Mouse (Mus musculus) thymus, adult 2 months (tissue): ENCODE measurements at regions not wholly inside any gene's neighbourhood (a gene's known extent, or its start where the extent isn't known, plus 50 kb on each side); places are given as distances from the start of the nearest gene placed in this dataset.

Experiments
- DNase-seq: peaks from one replicate; pipeline ENCODE4 v3.0.0; 2021
- H3K27ac ChIP-seq: fragments of 200-500 bp; 2 replicates; pipeline ENCODE4 v1.5.1; 2012; ENCODE audit warnings: low read length, control low read depth; ENCODE audit not compliant: control insufficient read depth, insufficient read depth
- H3K27me3 ChIP-seq: fragments of 200-500 bp; 2 replicates; pipeline ENCODE4 v1.6.1; 2012; ENCODE audit warnings: mild to moderate bottlenecking, low read length, moderate library complexity, mixed read lengths; ENCODE audit not compliant: control insufficient read depth, insufficient read depth
- H3K36me3 ChIP-seq: fragments of 200-500 bp; 2 replicates; pipeline ENCODE4 v1.6.1; 2012; ENCODE audit warnings: mild to moderate bottlenecking, low read length, moderate library complexity; ENCODE audit not compliant: control insufficient read depth, insufficient read depth
- H3K4me1 ChIP-seq: fragments of 200-500 bp; replicated peaks from 2 replicates; pipeline ENCODE4 v1.6.1; 2012; ENCODE audit warnings: low read length; ENCODE audit not compliant: control insufficient read depth, insufficient read depth
- H3K4me3 ChIP-seq: fragments of 200-500 bp; 2 replicates; pipeline ENCODE4 v1.5.1; 2012; ENCODE audit warnings: mild to moderate bottlenecking, low read length, control low read depth, moderate library complexity; ENCODE audit not compliant: control insufficient read depth, insufficient read depth
- CTCF ChIP-seq: fragments of 200-500 bp; IDR thresholded peaks from 2 replicates; pipeline ENCODE4 v1.5.1; 2012; ENCODE audit warnings: mild to moderate bottlenecking, control low read depth, low read length, moderate library complexity, borderline replicate concordance; ENCODE audit not compliant: control insufficient read depth, poor library complexity, insufficient read depth; ENCODE audit errors: extremely low read depth
- POLR2A ChIP-seq: fragments of 200-500 bp; IDR thresholded peaks from 2 replicates; pipeline ENCODE4 v1.6.1; 2012; ENCODE audit warnings: mild to moderate bottlenecking, low read length, control low read depth, moderate library complexity; ENCODE audit not compliant: control insufficient read depth, poor library complexity, insufficient read depth; ENCODE audit errors: extremely low read depth
- WGBS: fragments of 180-500 bp; shearing (Covaris S2); methylation state at CpG from one replicate; pipeline ENCODE4 v1.1.7; 2018; 5-methylcytosine and 5-hydroxymethylcytosine counted together

- no peaks in the 10 kb centered on the region for H3K36me3 ChIP-seq
- WGBS: 100% methylated on average over 1 of the region's 1 CpGs
- H3K4me3 ChIP-seq: no peak overlapping the region
- no peaks in the 10 kb centered on the region for H3K27me3 ChIP-seq
- H3K4me1 ChIP-seq: no peaks in the 10 kb centered on the region
- no peak for TF ChIP-seq POLR2A
- TF ChIP-seq CTCF: no peak
- no peak overlapping the region for H3K27ac ChIP-seq
- DNase-seq: no peak
Observed at GRCm38 (mm10) chrX:19201383-19201782, 279.7 kb downstream of the Tex13c3 start.

- DNase-seq: no peak
- TF ChIP-seq POLR2A (no peak), CTCF (no peak)
- Histone ChIP-seq H3K36me3 (no peaks in the 10 kb centered on the region), H3K4me3 (no peak overlapping the region), H3K4me1 (no peaks in the 10 kb centered on the region), H3K27me3 (no peaks in the 10 kb centered on the region), H3K27ac (no peak overlapping the region)
- WGBS: 92% methylated on average over 3 of the region's 3 CpGs
Observed at GRCm38 (mm10) chrX:19199531-19199930, 281.6 kb downstream of the Tex13c3 start.

GRCm38 (mm10) chrX:19168983-19169382 is 312.1 kb downstream of the Tex13c3 start:
- H3K4me3 ChIP-seq: no peak overlapping the region
- no peak overlapping the region for H3K27ac ChIP-seq
- no peaks in the 10 kb centered on the region for H3K4me1 ChIP-seq
- H3K27me3 ChIP-seq: no peaks in the 10 kb centered on the region
- H3K36me3 ChIP-seq: no peaks in the 10 kb centered on the region
- 49% methylated on average over 2 of the region's 2 CpGs for WGBS
- TF ChIP-seq CTCF (no peak), POLR2A (no peak)
- DNase-seq: no peak

GRCm38 (mm10) chrX:19168546-19168945 is 312.6 kb downstream of the Tex13c3 start:
- DNase-seq: no peak
- 12% methylated on average over 5 of the region's 5 CpGs for WGBS
- no peaks in the 10 kb centered on the region for H3K4me1 ChIP-seq
- no peak overlapping the region for H3K4me3 ChIP-seq
- H3K36me3 ChIP-seq: no peaks in the 10 kb centered on the region
- no peak for TF ChIP-seq POLR2A
- TF ChIP-seq CTCF: no peak
- H3K27me3 ChIP-seq: no peaks in the 10 kb centered on the region
- no peak overlapping the region for H3K27ac ChIP-seq

- no peak for TF ChIP-seq CTCF
- TF ChIP-seq POLR2A: no peak
- H3K27ac ChIP-seq: no peak overlapping the region
Observed at GRCm38 (mm10) chrX:19168111-19168510, 313.0 kb downstream of the Tex13c3 start.

GRCm38 (mm10) chrX:19167121-19167853 is 313.8 kb downstream of the Tex13c3 start:
- H3K36me3 ChIP-seq: no peaks in the 10 kb centered on the region
- peak; percentile 3 for DNase-seq
- no peak for TF ChIP-seq CTCF
- no peak for TF ChIP-seq POLR2A
- peak overlapping the region; percentile 43 for H3K4me3 ChIP-seq
- no peaks in the 10 kb centered on the region for H3K27me3 ChIP-seq
- 6% methylated on average over 12 of the region's 12 CpGs for WGBS
- H3K4me1 ChIP-seq: no peaks in the 10 kb centered on the region
- H3K27ac ChIP-seq: no peak overlapping the region

More at GRCm38 (mm10) chrX:19168111-19168510, 313.0 kb downstream of the Tex13c3 start:
- DNase-seq: no peak
- 63% methylated on average over 1 of the region's 1 CpGs for WGBS
- H3K4me1 ChIP-seq: no peaks in the 10 kb centered on the region
- no peaks in the 10 kb centered on the region for H3K27me3 ChIP-seq
- H3K36me3 ChIP-seq: no peaks in the 10 kb centered on the region
- H3K4me3 ChIP-seq: no peak overlapping the region
